Mouse (Mus musculus): ENCODE data around the gene Dctn1. TPM values are rescaled to one million over a fixed set of nuclear protein-coding genes. Genes with fewer than 3 reads are reported as not detected.
"Not testable (repeated sequence)": the region's sequence is repeated elsewhere in the genome, so short reads cannot be mapped to it uniquely, and the experiment has no call there.

Dctn1 gene
- total RNA-seq, 4 experiments from 2014 or later = 120 to 137 (median 134) TPM

DNA sequence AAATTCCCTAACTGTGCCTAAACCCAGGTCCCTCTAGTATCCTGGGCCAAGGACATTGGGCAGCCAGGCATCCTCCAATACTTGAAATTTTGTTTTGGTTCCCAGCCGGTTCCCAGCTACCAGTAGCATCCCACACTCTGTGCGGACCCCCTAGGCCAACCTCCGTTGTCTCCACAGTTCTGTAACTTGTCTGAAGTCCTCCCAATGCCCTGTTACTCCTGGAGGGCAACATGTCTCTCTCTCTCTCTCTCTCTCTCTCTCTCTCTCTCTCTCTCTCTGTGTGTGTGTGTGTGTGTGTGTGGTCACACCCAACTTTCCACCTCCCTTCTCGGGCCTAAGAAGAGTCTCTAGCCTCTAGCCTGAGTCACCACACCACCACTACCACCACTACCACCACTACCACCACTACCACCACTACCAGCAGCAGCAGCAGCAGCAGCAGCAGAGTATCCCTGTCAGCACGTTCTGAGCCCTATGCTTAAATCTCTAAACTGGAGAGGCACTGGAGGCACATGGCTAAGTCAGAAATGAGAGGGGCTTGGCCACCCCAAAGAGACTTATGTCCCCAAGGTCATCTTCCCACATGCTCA, 29.3 kb upstream of the Dctn1 start:
- no peak for DNase-seq (ENCODE audit: low spot score)

DNA sequence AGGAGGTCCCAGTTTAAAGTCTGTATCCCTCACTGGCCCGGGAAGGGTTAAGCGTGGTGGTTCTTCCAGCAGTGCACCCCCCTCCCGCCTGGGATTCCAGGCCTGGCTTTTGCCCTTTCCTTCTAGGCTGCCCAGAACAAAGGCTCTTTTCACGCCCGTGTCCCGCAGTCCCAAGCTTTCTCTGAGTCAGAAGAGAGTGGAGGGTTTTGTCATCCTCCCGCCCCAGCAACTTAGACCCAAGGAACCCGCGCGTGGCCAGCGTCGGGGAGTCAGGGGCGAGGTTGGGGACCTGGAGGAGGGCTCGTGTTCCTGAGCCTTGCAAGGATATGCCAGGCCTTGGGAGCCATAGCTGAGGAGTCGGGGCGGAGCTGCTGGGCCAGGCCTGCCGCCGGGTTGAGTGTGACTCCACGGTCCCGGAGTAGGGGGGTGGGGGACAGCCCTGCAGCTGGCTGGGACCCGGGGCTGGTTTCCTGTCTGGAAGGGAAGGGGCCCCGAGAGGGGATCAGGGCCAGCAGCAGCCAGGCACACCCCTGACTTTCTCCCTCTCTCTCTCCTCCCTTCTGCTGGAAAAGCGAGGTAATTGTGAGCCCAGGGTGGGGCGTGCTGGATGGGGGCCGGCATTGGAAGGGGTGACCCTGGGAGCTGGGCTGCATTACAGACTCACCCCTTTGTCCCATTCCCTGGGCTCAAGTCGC, 28.7 kb upstream of the Dctn1 start:
- no peak for DNase-seq (ENCODE audit: low spot score)

DNA sequence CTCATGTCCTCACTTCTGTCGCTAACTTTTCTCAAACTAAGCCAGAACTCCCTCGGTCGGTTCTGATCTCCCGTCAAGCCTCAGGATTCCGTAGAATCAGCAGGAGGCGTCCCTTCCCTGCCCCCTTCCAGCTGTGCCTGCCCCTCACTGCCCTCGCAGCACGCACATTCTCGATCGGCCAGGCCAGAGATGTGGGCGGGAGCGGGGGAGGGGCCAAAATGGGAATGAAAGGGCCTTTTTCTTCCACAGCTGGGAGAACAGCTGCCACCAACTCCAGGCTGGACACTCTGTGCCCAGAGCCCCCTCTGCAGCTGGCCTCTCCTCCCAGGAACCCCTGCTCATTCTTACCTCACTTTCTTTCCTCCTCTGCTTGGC, 28.2 kb upstream of the Dctn1 start:
- DNase-seq (ENCODE audit: low spot score) = peak; percentile 91

DNA sequence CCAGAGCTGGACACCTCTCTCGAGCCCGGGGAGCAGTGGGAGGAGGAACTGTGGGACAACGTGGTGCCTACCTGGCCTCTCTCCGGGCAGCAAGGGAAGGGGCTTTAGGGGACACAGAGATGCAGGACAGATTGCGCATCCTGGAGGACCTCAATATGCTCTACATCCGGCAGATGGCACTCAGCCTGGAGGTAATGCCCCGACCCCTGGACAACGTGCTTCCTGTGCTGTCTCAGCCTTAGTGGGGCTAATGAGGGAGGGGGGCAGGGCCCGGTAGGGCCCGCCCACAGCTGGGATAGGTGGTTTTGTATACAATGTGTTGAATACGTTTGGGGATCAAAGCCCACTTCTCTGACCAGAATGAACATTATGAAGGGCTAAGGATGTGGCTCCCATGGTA, 27.7 kb upstream of the Dctn1 start:
- no peak for DNase-seq (ENCODE audit: low spot score)

DNA sequence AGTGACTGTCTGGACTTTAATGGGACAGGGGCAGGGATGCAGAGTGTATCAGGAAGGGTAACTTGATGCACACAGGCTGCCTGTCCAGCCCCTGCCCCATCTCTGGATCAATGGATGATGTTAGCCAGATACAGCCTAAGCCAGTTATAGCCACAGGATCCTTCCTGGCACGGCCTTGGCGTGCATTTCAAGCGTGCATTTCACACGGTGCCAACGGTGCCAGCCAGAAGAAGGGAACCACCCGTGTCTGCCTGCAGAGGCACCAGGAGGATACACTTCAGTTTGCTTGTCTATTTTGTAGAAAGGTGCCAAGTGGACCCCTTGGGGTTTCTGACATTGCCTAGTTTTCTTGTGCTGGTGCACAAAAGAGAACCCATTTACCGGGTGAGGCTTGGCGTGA, 25.7 kb upstream of the Dctn1 start:
- DNase-seq (ENCODE audit: low spot score) = no peak

- no peak for DNase-seq (ENCODE audit: low spot score)
These were observed 24.1 kb upstream of the Dctn1 start for GRCm38 (mm10) chr6:83141636-83142035.

DNA sequence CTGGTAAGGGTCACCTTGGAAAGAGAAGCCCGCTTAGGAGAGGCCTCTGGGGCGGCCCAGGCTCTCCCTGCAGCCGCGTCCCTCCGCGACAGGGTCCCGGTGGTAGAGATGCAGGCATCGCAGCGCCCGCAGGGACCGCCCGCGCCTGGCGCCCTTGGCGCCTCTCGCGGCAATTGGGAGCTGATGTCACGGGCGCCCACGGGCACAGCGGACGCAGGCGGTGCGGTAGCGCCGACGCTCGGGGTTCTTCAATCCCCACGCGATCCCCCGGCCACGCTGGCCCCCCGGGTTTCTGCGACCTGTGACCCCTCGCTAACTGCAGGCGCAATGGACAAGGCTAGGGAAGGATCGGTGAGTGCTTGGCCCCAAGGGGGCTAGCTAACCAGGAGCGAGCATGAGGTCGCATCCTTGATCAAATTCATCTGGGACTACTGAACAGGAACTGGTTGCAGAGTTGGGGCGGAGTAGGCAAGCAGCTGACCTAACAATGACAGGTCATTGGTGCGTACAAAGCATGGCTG, 23.4 kb upstream of the Dctn1 start:
- DNase-seq (ENCODE audit: low spot score) = no peak

DNA sequence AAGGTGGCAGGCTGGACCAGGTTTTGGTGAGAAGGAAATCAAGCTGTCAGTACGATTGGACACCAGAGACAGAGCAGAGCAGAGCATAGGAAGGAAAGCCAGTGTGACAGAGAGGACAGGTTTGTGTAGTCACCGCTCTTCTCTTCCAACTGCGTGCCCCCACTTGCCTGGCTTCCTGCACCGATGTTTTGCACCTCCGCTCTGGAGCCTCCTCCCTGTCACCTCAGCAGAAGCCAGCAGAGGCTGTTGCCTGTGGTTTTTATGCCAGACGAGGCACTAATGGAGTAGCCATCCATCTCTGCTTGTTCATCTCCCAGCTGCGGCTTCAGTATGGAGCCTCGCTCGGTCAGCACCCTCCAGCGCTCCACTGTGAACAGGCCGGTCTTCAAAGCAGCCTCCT, 22.8 kb upstream of the Dctn1 start:
- no peak for DNase-seq (ENCODE audit: low spot score)

- no peak for DNase-seq (ENCODE audit: low spot score)
These were observed 20.5 kb upstream of the Dctn1 start for GRCm38 (mm10) chr6:83145209-83145608.

DNA sequence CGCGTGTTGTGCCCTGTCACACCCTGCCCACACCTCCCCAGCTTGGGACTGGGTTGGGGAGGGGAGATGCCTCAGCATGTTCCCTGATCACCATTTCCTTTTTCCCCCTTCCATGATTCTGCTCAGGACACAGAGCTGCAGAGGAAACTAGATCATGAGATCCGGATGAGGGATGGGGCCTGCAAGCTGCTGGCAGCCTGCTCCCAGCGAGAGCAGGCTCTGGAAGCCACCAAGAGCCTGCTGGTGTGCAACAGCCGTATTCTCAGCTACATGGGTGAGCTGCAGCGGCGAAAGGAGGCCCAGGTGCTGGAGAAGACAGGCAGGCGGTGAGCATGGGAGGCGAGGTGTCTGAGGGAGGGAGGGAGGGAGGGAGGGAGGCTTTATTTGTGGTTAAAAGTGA, 19.9 kb upstream of the Dctn1 start:
- no peak for DNase-seq (ENCODE audit: low spot score)

DNA sequence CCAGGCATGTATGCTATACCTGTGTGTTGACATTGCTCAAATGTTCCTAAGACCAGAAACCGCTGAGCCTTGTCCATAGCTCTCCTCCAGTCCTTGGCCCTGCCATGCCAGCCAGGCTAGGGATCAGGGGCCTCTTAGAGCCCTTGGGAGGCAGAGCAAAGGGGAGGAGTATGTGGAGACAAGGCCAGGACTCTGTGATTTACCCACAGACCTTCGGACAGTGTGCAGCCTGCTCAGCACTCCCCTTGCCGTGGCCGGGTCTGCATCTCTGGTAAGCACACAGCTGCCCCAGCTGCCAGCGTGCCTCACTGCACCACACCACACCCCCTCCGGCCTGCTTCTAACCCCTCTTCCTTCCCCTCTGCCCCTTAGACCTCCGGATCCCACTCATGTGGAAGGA, 18.4 kb upstream of the Dctn1 start:
- DNase-seq (ENCODE audit: low spot score) = no peak

DNA sequence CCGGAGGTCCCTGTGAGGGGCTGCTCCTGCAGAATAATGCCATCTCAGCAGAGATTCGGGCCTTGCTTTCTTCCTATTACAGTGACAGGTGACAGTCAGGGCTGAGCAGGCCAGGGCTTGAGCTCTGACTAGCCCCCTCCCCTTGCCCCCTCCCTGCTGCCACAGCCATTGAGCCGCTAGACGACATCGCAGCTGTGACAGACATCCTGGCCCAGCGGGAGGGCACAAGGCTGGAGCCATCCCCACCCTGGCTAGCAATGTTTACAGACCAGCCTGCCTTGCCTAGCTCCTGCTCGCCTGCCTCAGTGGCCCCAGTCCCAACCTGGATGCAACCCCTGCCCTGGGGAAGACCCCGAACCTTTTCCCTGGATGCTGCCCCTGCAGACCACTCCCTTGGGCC, 14.0 kb upstream of the Dctn1 start:
- no peak for DNase-seq (ENCODE audit: low spot score)

- DNase-seq (ENCODE audit: low spot score) = no peak
These were observed 12.7 kb upstream of the Dctn1 start for GRCm38 (mm10) chr6:83153038-83153437.

- no peak for DNase-seq (ENCODE audit: low spot score)
These were observed 12.2 kb upstream of the Dctn1 start for GRCm38 (mm10) chr6:83153485-83153884.

- DNase-seq (ENCODE audit: low spot score) = no peak
These were observed 10.0 kb upstream of the Dctn1 start for GRCm38 (mm10) chr6:83155552-83156238.

GRCm38 (mm10) chr6:83156259-83156684, 9.4 kb upstream of the Dctn1 start, which contains the start of the genes Wdr54 and 1700003E16Rik:
Gene Wdr54 (minus strand): TSS chr6:83156397.
Gene 1700003E16Rik (plus strand): TSS chr6:83156404.
- DNase-seq (ENCODE audit: low spot score) = no peak

DNA sequence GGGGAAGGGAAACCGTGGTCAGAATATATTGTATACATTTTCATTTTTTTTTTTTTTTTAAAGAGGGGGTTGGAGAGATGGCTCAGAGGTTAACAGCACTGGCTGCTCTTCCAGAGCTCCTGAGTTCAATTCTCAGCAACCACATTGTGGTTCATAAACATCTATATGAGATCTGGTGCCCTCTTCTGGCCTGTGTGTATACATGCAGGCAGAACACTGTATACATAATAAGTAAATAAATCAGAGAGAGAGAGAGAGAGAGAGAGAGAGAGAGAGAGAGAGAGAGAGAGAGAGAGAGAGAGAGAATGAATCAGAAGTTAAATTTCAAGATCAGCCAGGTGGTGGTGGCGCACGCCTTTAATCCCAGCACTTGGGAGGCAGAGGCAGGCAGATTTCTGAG, 6.3 kb upstream of the Dctn1 start:
- DNase-seq (ENCODE audit: low spot score) = not testable (repeated sequence)

DNA sequence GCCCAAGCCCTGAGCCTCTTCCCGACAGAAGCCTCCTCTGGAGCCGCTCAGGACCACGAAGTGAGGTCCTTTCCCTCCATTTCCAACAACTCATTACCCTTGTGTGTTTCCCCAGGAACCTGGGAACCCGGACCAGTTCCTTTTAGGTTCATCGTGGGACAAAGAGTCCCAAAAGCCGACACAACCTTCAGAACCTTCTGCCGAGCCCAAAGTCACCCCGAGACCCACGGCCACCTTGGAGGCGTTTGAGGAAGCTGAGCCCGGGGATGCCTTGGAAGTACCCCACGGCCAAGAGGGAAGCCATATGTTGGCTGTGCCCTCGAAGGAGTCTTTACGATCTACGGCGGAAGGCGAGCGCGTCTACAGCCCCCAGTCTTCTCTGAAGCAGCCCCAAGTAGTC, 4.3 kb upstream of the Dctn1 start:
- DNase-seq (ENCODE audit: low spot score) = no peak

GRCm38 (mm10) chr6:83161921-83162641, 3.6 kb upstream of the Dctn1 start:
- DNase-seq (ENCODE audit: low spot score) = no peak

GRCm38 (mm10) chr6:83162701-83163100, 3.0 kb upstream of the Dctn1 start:
- no peak for DNase-seq (ENCODE audit: low spot score)

DNA sequence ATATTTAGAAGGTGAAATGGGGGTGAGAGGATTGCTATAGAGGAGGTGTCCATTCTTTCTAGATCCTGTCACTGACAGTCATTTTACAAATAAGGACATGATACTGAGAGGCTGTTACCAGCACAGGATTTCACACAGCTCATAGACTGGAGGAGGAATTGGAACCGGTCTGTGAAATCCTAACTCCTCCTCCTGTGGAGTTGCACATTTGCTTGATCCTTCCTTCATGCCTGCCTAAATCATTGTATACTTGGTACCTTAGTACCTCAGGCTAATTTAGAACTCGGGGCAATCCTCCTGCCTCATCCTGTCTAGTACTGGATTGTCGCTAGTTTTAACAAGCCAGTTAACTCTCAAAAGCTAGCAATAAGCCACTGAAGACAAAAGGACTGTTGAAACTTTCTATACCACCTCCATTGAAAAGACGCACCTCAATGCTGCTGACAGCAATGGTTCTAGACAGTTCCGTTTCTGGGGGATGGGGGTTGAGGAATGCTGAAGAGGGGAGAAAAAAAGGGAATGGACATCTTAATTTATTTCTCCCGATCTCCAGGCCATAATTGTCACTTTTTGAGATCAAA, 604 bp upstream of the Dctn1 start:
- DNase-seq (ENCODE audit: low spot score) = no peak

DNA sequence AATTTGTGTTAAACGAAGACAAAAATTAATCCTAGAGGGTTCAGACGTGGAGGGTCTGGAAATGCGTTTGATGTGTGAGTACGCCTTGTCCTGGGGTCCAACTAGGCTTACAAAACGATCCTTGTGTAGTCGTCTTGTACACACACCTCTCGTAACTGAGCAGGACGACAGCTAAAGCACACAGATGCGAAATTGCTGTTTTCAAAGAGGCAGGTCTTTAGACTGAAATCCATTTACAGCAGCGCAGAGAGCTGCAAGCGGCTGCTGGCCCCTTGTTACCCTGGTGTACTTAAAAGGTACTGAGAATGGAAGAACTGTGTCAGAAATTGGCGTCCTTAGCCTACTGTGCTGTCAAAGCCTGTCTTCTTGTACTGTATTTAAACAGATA, 517 bp downstream of the Dctn1 start:
- DNase-seq (ENCODE audit: low spot score) = no peak

All from heart, adult 8-10 months (tissue).